ENCODE assay signal across 13 mouse cellular contexts in the genomic region with DNA sequence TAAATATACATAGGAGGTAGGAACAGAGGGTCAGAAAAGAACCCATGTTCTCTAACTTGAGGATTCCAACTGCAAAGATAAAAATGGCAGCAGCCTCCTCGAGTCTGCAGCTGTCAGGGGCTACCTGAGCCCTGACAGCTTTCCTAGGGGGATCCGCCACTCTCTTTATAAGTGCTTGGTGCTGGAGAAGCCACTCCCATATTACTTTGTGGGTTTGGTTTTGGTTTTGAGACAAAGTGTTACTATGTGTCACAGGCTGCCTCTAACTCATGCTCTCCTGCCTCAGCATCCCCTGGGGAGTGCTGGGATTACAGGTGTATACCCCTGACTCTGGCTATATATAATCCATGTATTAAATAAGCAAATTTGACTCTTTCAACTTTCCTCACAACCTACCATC. TPM values are rescaled to one million over a fixed set of nuclear protein-coding genes. Genes with fewer than 3 reads are reported as not detected.
DNase-seq lines count a peak whose midpoint lies in the region; ATAC-seq and TF ChIP-seq lines count a peak whose summit lies in the region.
"Had no signal": no experiment of that assay in that cellular context is flagged by ENCODE, and none has a peak within 500 bp of the region (broad histone marks: within the 10 kb centered on the region; RNA-seq: fewer than 3 reads in every experiment).

No protein-coding gene starts in this region.

- H3K4me2 ChIP-seq in midbrain, embryonic 14.5 days (ENCODE audit: low read length): no peak overlapping the region
- H3K4me2 ChIP-seq: limb, embryonic 13.5 days had no signal

- ATAC-seq in midbrain, embryonic 14.5 days (ENCODE audit: low FRiP score, low TSS enrichment): no peak

- intact Hi-C loops in heart, postnatal 36 days (cut with DNase I): no loop called here

- no peak for DNase-seq in heart, embryonic 10.5 days (ENCODE audit: low spot score)
- DNase-seq in heart, postnatal 36 days: no peak
- no peak for DNase-seq in midbrain, embryonic 10.5 days (ENCODE audit: low spot score)
- no peak for DNase-seq in midbrain, embryonic 14.5 days
- DNase-seq in induced T-regulatory cell, adult 2 months (ENCODE audit: low read depth): peak; percentile 81
- DNase-seq in naive thymus-derived CD4-positive, alpha-beta T cell, adult 2 months (ENCODE audit: low read depth): peak; percentile 66
- DNase-seq in kidney, adult 2 months: no peak
- no peak for DNase-seq in frontal cortex, adult 2 months (ENCODE audit: extremely low spot score in 1 of 2, low spot score in 1 of 2)
- DNase-seq: cerebellum, adult 11-12 months; kidney, postnatal 25 days; lung, postnatal 36 days had no signal

- no peak for TF ChIP-seq POLR2A in kidney, adult 2 months (IDR thresholded peaks at IDR 0.05; ENCODE audit: low read depth, low read length)

- H3K9me3 ChIP-seq in heart, embryonic 10.5 days: no peaks in the 10 kb centered on the region
- H3K9me3 ChIP-seq in midbrain, embryonic 10.5 days (replicated peaks): no peaks in the 10 kb centered on the region; the same call in 1 of the 2 replicates
- no peaks in the 10 kb centered on the region for H3K9me3 ChIP-seq in midbrain, embryonic 14.5 days (ENCODE audit: control insufficient read depth, low read length)
- H3K9me3 ChIP-seq: limb, embryonic 13.5 days had no signal

- H3K27ac ChIP-seq in heart, embryonic 10.5 days: peak overlapping the region; percentile 70; the same call in 1 of the 2 replicates
- 0 out of 2 replicates have a peak overlapping the region, but pooled peaks have one; percentile 43 for H3K27ac ChIP-seq in midbrain, embryonic 10.5 days (replicated peaks)
- no peak overlapping the region for H3K27ac ChIP-seq in midbrain, embryonic 14.5 days (replicated peaks; ENCODE audit: low read depth, low read length)
- no peak overlapping the region for H3K27ac ChIP-seq in kidney, adult 2 months (ENCODE audit: insufficient read depth, low read depth, low read length)
- H3K27ac ChIP-seq: limb, embryonic 13.5 days had no signal

- H3K27me3 ChIP-seq in heart, embryonic 10.5 days (ENCODE audit: insufficient read depth, poor library complexity, severe bottlenecking): no peaks in the 10 kb centered on the region
- no peaks in the 10 kb centered on the region for H3K27me3 ChIP-seq in midbrain, embryonic 10.5 days (ENCODE audit: low read depth, poor library complexity, severe bottlenecking)
- no peaks in the 10 kb centered on the region for H3K27me3 ChIP-seq in midbrain, embryonic 14.5 days (ENCODE audit: control insufficient read depth, insufficient read depth, low read length)
- no peaks in the 10 kb centered on the region for H3K27me3 ChIP-seq in kidney, adult 2 months (replicated peaks; ENCODE audit: control insufficient read depth, insufficient read depth, low read length)
- H3K27me3 ChIP-seq: limb, embryonic 13.5 days had no signal

- H3K4me3 ChIP-seq in heart, embryonic 10.5 days: 0 out of 2 replicates have a peak overlapping the region, but pooled peaks have one; percentile 45
- no peak overlapping the region for H3K4me3 ChIP-seq in midbrain, embryonic 10.5 days
- no peak overlapping the region for H3K4me3 ChIP-seq in midbrain, embryonic 14.5 days (replicated peaks; ENCODE audit: low read depth, low read length)
- H3K4me3 ChIP-seq in kidney, adult 2 months (ENCODE audit: insufficient read depth, low read depth, low read length): no peak overlapping the region
- H3K4me3 ChIP-seq: limb, embryonic 13.5 days had no signal

- 0 out of 2 replicates have a peak, but pooled peaks cover 3% of the 10 kb centered on the region for H3K36me3 ChIP-seq in heart, embryonic 10.5 days
- H3K36me3 ChIP-seq in midbrain, embryonic 10.5 days: peaks cover 28% of the 10 kb centered on the region
- H3K36me3 ChIP-seq in midbrain, embryonic 14.5 days (ENCODE audit: control insufficient read depth, insufficient read depth, low read length): no peaks in the 10 kb centered on the region
- H3K36me3 ChIP-seq in kidney, adult 2 months (ENCODE audit: control insufficient read depth, insufficient read depth, low read length): no peaks in the 10 kb centered on the region

- peaks cover 36% of the 10 kb centered on the region for H3K4me1 ChIP-seq in heart, embryonic 10.5 days
- H3K4me1 ChIP-seq in midbrain, embryonic 10.5 days: peaks cover 35% of the 10 kb centered on the region
- peaks cover 35% of the 10 kb centered on the region; the same call in 1 of the 2 replicates for H3K4me1 ChIP-seq in midbrain, embryonic 14.5 days (ENCODE audit: control insufficient read depth, insufficient read depth, low read length)
- H3K4me1 ChIP-seq in kidney, adult 2 months (ENCODE audit: control insufficient read depth, insufficient read depth, low read length): peaks cover 13% of the 10 kb centered on the region; the same call in 1 of the 2 replicates

- 55% methylated on average over 2 of the region's 2 CpGs for whole genome bisulfite sequencing in heart, embryonic 10.5 days
- WGBS in midbrain, embryonic 10.5 days: 88% methylated on average over 2 of the region's 2 CpGs
- 84% methylated on average over 2 of the region's 2 CpGs for WGBS in midbrain, embryonic 14.5 days
- 84% methylated on average over 2 of the region's 2 CpGs for WGBS in kidney, adult 2 months

- TF ChIP-seq CTCF in kidney, adult 2 months (conservative IDR thresholded peaks at IDR 0.05; ENCODE audit: insufficient read depth, insufficient read length, low read depth, low read length): no peak

- H3K9ac ChIP-seq in midbrain, embryonic 14.5 days (replicated peaks; ENCODE audit: low read length): no peak overlapping the region
- H3K9ac ChIP-seq: limb, embryonic 13.5 days had no signal

RNA-seq across cellular contexts. Expression of a gene that starts 38.1 kb away (rescaled TPM):
- 21.3 and 37.0 TPM in 2 replicates for polyA plus RNA-seq in heart, embryonic 10.5 days (2016; fragmentation: Nextera tagmentation; extraction: Ambion mirVana)
- total RNA-seq in heart, postnatal 36 days (2021): 10 to 100 TPM; 56.4 to 59.3 TPM
- 28.1 and 32.2 TPM in 2 replicates for polyA plus RNA-seq in midbrain, embryonic 10.5 days (2016; fragmentation: Nextera tagmentation; extraction: Ambion mirVana)
- polyA plus RNA-seq in midbrain, embryonic 14.5 days (2014; fragmentation: Nextera tagmentation; extraction: Ambion mirVana): 99.2 and 108 TPM in 2 replicates
- polyA plus RNA-seq in kidney, adult 2 months (2012; rRNA removed): 38.5 and 39.7 TPM in 2 replicates
- polyA plus RNA-seq in frontal cortex, adult 2 months (2012; rRNA removed): 157 and 162 TPM in 2 replicates

RNA-seq across cellular contexts. Expression of a gene that starts 52.1 kb away (rescaled TPM):
- polyA plus RNA-seq in heart, embryonic 10.5 days (2016; fragmentation: Nextera tagmentation; extraction: Ambion mirVana): 4.4 and 5.9 TPM in 2 replicates
- total RNA-seq in heart, postnatal 36 days (2021): 1 to 10 TPM; 7.4 to 8.5 TPM
- polyA plus RNA-seq in midbrain, embryonic 10.5 days (2016; fragmentation: Nextera tagmentation; extraction: Ambion mirVana): 4.2 and 4.8 TPM in 2 replicates
- polyA plus RNA-seq in midbrain, embryonic 14.5 days (2014; fragmentation: Nextera tagmentation; extraction: Ambion mirVana): 5.4 and 5.9 TPM in 2 replicates
- polyA plus RNA-seq in kidney, adult 2 months (2012; rRNA removed): 6.9 and 7.4 TPM in 2 replicates
- 14.8 and 17.2 TPM in 2 replicates for polyA plus RNA-seq in frontal cortex, adult 2 months (2012; rRNA removed)

RNA-seq across cellular contexts. Expression of a gene that starts 56.2 kb away (rescaled TPM):
- polyA plus RNA-seq in heart, embryonic 10.5 days (2016; fragmentation: Nextera tagmentation; extraction: Ambion mirVana): 0.30 and 0.43 TPM in 2 replicates
- total RNA-seq in heart, postnatal 36 days (2021): 10 to 100 TPM; 36.7 to 43.6 TPM
- polyA plus RNA-seq in midbrain, embryonic 10.5 days (2016; fragmentation: Nextera tagmentation; extraction: Ambion mirVana): 0.09 and 0.12 TPM in 2 replicates
- 0.45 and 0.69 TPM in 2 replicates for polyA plus RNA-seq in midbrain, embryonic 14.5 days (2014; fragmentation: Nextera tagmentation; extraction: Ambion mirVana)
- polyA plus RNA-seq in kidney, adult 2 months (2012; rRNA removed): 336 and 441 TPM in 2 replicates
- polyA plus RNA-seq in frontal cortex, adult 2 months (2012; rRNA removed): 18.1 and 18.2 TPM in 2 replicates
- total RNA-seq: granulocyte monocyte progenitor cell, adult 5-6 weeks had no signal

Comparison
In these comparisons a context has a peak if more than half of its experiments do, and no peak if none do; other contexts are left out.
1. H3K27ac ChIP-seq: peak in heart, embryonic 10.5 days (single experiment) and midbrain, embryonic 10.5 days (single experiment); none in midbrain, embryonic 14.5 days (single experiment) and kidney, adult 2 months (single experiment).
2. DNase-seq: peak in induced T-regulatory cell, adult 2 months (single experiment) and naive thymus-derived CD4-positive, alpha-beta T cell, adult 2 months (single experiment); none in heart, embryonic 10.5 days (single experiment), heart, postnatal 36 days (0 of 2), midbrain, embryonic 10.5 days (single experiment), midbrain, embryonic 14.5 days (single experiment), kidney, adult 2 months (single experiment) and frontal cortex, adult 2 months (0 of 2).
3. RNA of a gene that starts 56.2 kb away (polyA plus RNA-seq): 336 to 441 TPM in kidney, adult 2 months; 18.1 to 18.2 TPM in frontal cortex, adult 2 months, 0.45 to 0.69 TPM in midbrain, embryonic 14.5 days, 0.30 to 0.43 TPM in heart, embryonic 10.5 days and 0.09 to 0.12 TPM in midbrain, embryonic 10.5 days; every median in the first group is over 10 times any median in the second.